Mouse (Mus musculus) forebrain, postnatal 0 days (tissue): Measurements from ENCODE around the gene Myo1a. TPM values are rescaled to one million over a fixed set of nuclear protein-coding genes. Genes with fewer than 3 reads are reported as not detected.
A peak's percentile ranks its signal among the peaks of the same experiment; 100 is the strongest.

ENCODE experiments used
- ATAC-seq: fragments of 200-750 bp; cut with Nextera tagmentation; 2 replicates; pipeline ENCODE4 v1.8.0; 2017; ENCODE audit warnings: mild to moderate bottlenecking, moderate library complexity
- DNase-seq: peaks from one replicate; pipeline ENCODE4 v3.0.0-alpha.2; 2015
- H3K27ac ChIP-seq: fragments of 300-500 bp; sonication (generic); 2 replicates; pipeline ENCODE4 v1.5.1; 2014; ENCODE audit warnings: low read depth, mild to moderate bottlenecking, antibody characterized with exemption, low read length, moderate library complexity, mixed read lengths
- H3K27me3 ChIP-seq: fragments of 300-500 bp; sonication (generic); 2 replicates; pipeline ENCODE4 v1.6.1; 2014; ENCODE audit warnings: mild to moderate bottlenecking, low read length, mixed read lengths; ENCODE audit not compliant: insufficient read depth
- H3K36me3 ChIP-seq: fragments of 300-500 bp; sonication (generic); 2 replicates; pipeline ENCODE4 v1.6.1; 2014; ENCODE audit warnings: mild to moderate bottlenecking, moderate library complexity; ENCODE audit not compliant: insufficient read depth
- H3K4me1 ChIP-seq: fragments of 300-500 bp; sonication (generic); 2 replicates; pipeline ENCODE4 v1.6.1; 2014; ENCODE audit warnings: antibody characterized with exemption; ENCODE audit not compliant: insufficient read depth
- H3K4me2 ChIP-seq: fragments of 300-500 bp; sonication (generic); 2 replicates; pipeline ENCODE4 v1.6.1; 2014; ENCODE audit warnings: low read depth, mild to moderate bottlenecking, moderate library complexity
- H3K4me3 ChIP-seq: fragments of 300-500 bp; sonication (generic); 2 replicates; pipeline ENCODE4 v1.5.1; 2014; ENCODE audit warnings: low read depth, low read length, mixed read lengths
- H3K9ac ChIP-seq: fragments of 300-500 bp; sonication (generic); 2 replicates; pipeline ENCODE4 v1.6.1; 2014; ENCODE audit warnings: mild to moderate bottlenecking
- H3K9me3 ChIP-seq: fragments of 300-500 bp; sonication (generic); 2 replicates; pipeline ENCODE4 v1.6.1; 2016; ENCODE audit warnings: low read length
- CTCF ChIP-seq: sonication (generic); IDR thresholded peaks from 2 replicates; pipeline ENCODE4 v1.5.1; 2016; ENCODE audit warnings: antibody characterized with exemption, control low read depth, low read depth
- WGBS: fragments of 180-500 bp; shearing (Covaris S2); extraction: QIAGEN DNeasy Blood & Tissue Kit; methylation state at CpG from one replicate; pipeline ENCODE4 v1.1.7; 2014; 5-methylcytosine and 5-hydroxymethylcytosine counted together
- polyA plus RNA-seq: library from polyadenylated mRNA; unstranded; fragments of >200 nt; fragmentation: Nextera tagmentation; extraction: Ambion mirVana; gene quantifications from 2 replicates; pipeline ENCODE4 v1.2.1, GENCODE M21; 2015
- total RNA-seq: library from RNA; depleted of rRNA; stranded (reverse); fragments of >200 nt; gene quantifications from 2 replicates; pipeline ENCODE4 v1.2.3, GENCODE M21; 2014

Myo1a gene
- total and polyA plus RNA-seq, 2 experiments from 2014 or later = 0.28 to 0.29 TPM

GRCm38 (mm10) chr10:127725136-127725535 lies 20.2 kb downstream of the Myo1a start:
- no peaks in the 10 kb centered on the region for H3K36me3 ChIP-seq
- ATAC-seq (no peak), DNase-seq (no peak)
- no peak overlapping the region for H3K4me2 ChIP-seq
- 0 out of 2 replicates have a peak, but pooled peaks cover 11% of the 10 kb centered on the region for H3K27me3 ChIP-seq
- no peak overlapping the region for H3K27ac ChIP-seq
- H3K9me3 ChIP-seq = no peaks in the 10 kb centered on the region
- H3K4me1 ChIP-seq = no peaks in the 10 kb centered on the region
- no peak for TF ChIP-seq CTCF
- 84% methylated on average over 4 of the region's 4 CpGs for WGBS
- H3K4me3 ChIP-seq = no peak overlapping the region
- H3K9ac ChIP-seq = no peak overlapping the region

GRCm38 (mm10) chr10:127728437-127728836 lies 23.5 kb downstream of the Myo1a start:
- no peak overlapping the region for H3K4me2 ChIP-seq
- peak; percentile 10; the same call in 1 of the 2 replicates for ATAC-seq
- 59% methylated on average over 8 of the region's 8 CpGs for WGBS
- H3K27me3 ChIP-seq = 0 out of 2 replicates have a peak, but pooled peaks cover 5% of the 10 kb centered on the region
- H3K9ac ChIP-seq = no peak overlapping the region
- H3K36me3 ChIP-seq = no peaks in the 10 kb centered on the region
- H3K4me1 ChIP-seq = no peaks in the 10 kb centered on the region
- H3K4me3 ChIP-seq = no peak overlapping the region
- TF ChIP-seq CTCF = no peak
- H3K27ac ChIP-seq = no peak overlapping the region
- H3K9me3 ChIP-seq = no peaks in the 10 kb centered on the region
- DNase-seq = peak; percentile 39

- no peak for TF ChIP-seq CTCF
- ATAC-seq (no peak; the same call in 1 of the 2 replicates), DNase-seq (no peak)
- WGBS = 45% methylated on average over 11 of the region's 11 CpGs
- H3K27ac ChIP-seq = no peak overlapping the region
- no peaks in the 10 kb centered on the region for H3K9me3 ChIP-seq
- H3K27me3 ChIP-seq = 0 out of 2 replicates have a peak, but pooled peaks cover 5% of the 10 kb centered on the region
- no peak overlapping the region for H3K4me3 ChIP-seq
- no peaks in the 10 kb centered on the region for H3K36me3 ChIP-seq
- no peak overlapping the region for H3K9ac ChIP-seq
- no peak overlapping the region for H3K4me2 ChIP-seq
- H3K4me1 ChIP-seq = no peaks in the 10 kb centered on the region
These were observed 25.4 kb downstream of the Myo1a start for GRCm38 (mm10) chr10:127730285-127730932.

- Histone ChIP-seq H3K4me1 (no peaks in the 10 kb centered on the region), H3K9ac (no peak overlapping the region), H3K27me3 (0 out of 2 replicates have a peak, but pooled peaks cover 5% of the 10 kb centered on the region), H3K36me3 (no peaks in the 10 kb centered on the region), H3K27ac (no peak overlapping the region), H3K4me2 (no peak overlapping the region), H3K4me3 (no peak overlapping the region), H3K9me3 (no peaks in the 10 kb centered on the region)
- ATAC-seq (no peak; the same call in 1 of the 2 replicates), DNase-seq (no peak)
- 6% methylated on average over 9 of the region's 9 CpGs for WGBS
- no peak for TF ChIP-seq CTCF
These were observed 26.0 kb downstream of the Myo1a start for GRCm38 (mm10) chr10:127730933-127731310.

GRCm38 (mm10) chr10:127731397-127731796 lies 26.4 kb downstream of the Myo1a start:
- Histone ChIP-seq H3K4me1 (no peaks in the 10 kb centered on the region), H3K9me3 (no peaks in the 10 kb centered on the region), H3K27me3 (0 out of 2 replicates have a peak, but pooled peaks cover 5% of the 10 kb centered on the region), H3K27ac (no peak overlapping the region), H3K36me3 (no peaks in the 10 kb centered on the region), H3K4me3 (no peak overlapping the region), H3K9ac (no peak overlapping the region), H3K4me2 (no peak overlapping the region)
- TF ChIP-seq CTCF = no peak
- no peak for ATAC-seq
- WGBS = 27% methylated on average over 5 of the region's 5 CpGs
- DNase-seq = no peak

GRCm38 (mm10) chr10:127734434-127734833 lies 29.5 kb downstream of the Myo1a start:
- Histone ChIP-seq H3K4me1 (no peaks in the 10 kb centered on the region), H3K27ac (no peak overlapping the region), H3K9ac (no peak overlapping the region), H3K36me3 (no peaks in the 10 kb centered on the region), H3K27me3 (0 out of 2 replicates have a peak, but pooled peaks cover 5% of the 10 kb centered on the region), H3K4me3 (no peak overlapping the region), H3K9me3 (no peaks in the 10 kb centered on the region), H3K4me2 (no peak overlapping the region)
- DNase-seq = peak; percentile 56
- peak; percentile 32; the same call in 1 of the 2 replicates for ATAC-seq
- TF ChIP-seq CTCF = peak; percentile 78
- WGBS = 58% methylated on average over 5 of the region's 5 CpGs

- no peak for DNase-seq
These were observed 31.3 kb downstream of the Myo1a start for GRCm38 (mm10) chr10:127736266-127736665.

More at GRCm38 (mm10) chr10:127736266-127736665, 31.3 kb downstream of the Myo1a start:
- H3K9me3 ChIP-seq = no peaks in the 10 kb centered on the region
- no peaks in the 10 kb centered on the region; the same call in 1 of the 2 replicates for H3K4me1 ChIP-seq
- H3K27ac ChIP-seq = no peak overlapping the region
- H3K4me3 ChIP-seq = no peak overlapping the region
- no peaks in the 10 kb centered on the region for H3K27me3 ChIP-seq
- H3K4me2 ChIP-seq = no peak overlapping the region
- WGBS = 90% methylated on average over 2 of the region's 2 CpGs
- no peaks in the 10 kb centered on the region for H3K36me3 ChIP-seq
- no peak overlapping the region for H3K9ac ChIP-seq
- TF ChIP-seq CTCF = no peak
- ATAC-seq = no peak
